Mouse (Mus musculus): ENCODE data around the gene Srebf2. TPM values are rescaled to one million over a fixed set of nuclear protein-coding genes. Genes with fewer than 3 reads are reported as not detected.

Gene Srebf2
- polyA plus RNA-seq, 1 experiment from 2014 or later: 141 TPM

DNA sequence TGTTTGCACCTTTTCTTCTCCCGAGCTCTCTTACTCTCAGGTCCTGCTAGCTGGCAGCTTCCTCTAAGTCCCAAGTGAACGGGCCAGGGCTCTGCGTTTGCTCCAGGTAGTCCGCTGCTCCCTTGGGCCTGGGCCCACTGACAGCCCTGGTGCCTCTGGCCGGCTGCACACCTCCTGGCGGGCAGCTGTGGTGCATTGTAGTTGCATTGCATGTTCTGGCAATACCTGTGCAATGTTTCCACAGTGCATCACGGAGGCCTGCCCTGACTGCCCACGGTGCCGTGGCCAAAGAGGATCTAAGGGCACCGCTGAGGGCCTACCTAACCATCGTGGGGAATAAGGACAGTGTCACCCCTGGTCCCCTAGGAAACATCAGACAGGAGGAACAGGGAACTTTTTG is 51.0 kb downstream of the Srebf2 start:
- no peak overlapping the region for H3K27ac ChIP-seq (ENCODE audit: low read depth, low read length)
- no peak overlapping the region for H3K4me2 ChIP-seq (ENCODE audit: low read depth, low read length)
- no peaks in the 10 kb centered on the region for H3K9me3 ChIP-seq (ENCODE audit: control insufficient read depth, low read length)
- peaks cover 87% of the 10 kb centered on the region for H3K36me3 ChIP-seq (ENCODE audit: control insufficient read depth, insufficient read depth, low read length)
- no peak overlapping the region for H3K4me3 ChIP-seq (ENCODE audit: low read depth, low read length)
- ATAC-seq (ENCODE audit: low read depth): no peak
- no peak overlapping the region; the same call in 1 of the 2 replicates for H3K9ac ChIP-seq (replicated peaks; ENCODE audit: low read depth, low read length)
- 95% methylated on average over 11 of the region's 11 CpGs for WGBS
- no peaks in the 10 kb centered on the region for H3K4me1 ChIP-seq (ENCODE audit: control insufficient read depth, insufficient read depth, low read length)
- no peaks in the 10 kb centered on the region for H3K27me3 ChIP-seq (ENCODE audit: control insufficient read depth, insufficient read depth, low read length)

- H3K4me1 ChIP-seq (ENCODE audit: control insufficient read depth, insufficient read depth, low read length): no peaks in the 10 kb centered on the region
- H3K4me2 ChIP-seq (ENCODE audit: low read depth, low read length): no peak overlapping the region
- 87% methylated on average over 7 of the region's 7 CpGs for WGBS
- ATAC-seq (ENCODE audit: low read depth): no peak
- H3K27ac ChIP-seq (ENCODE audit: low read depth, low read length): no peak overlapping the region
- no peaks in the 10 kb centered on the region for H3K9me3 ChIP-seq (ENCODE audit: control insufficient read depth, low read length)
- no peaks in the 10 kb centered on the region for H3K27me3 ChIP-seq (ENCODE audit: control insufficient read depth, insufficient read depth, low read length)
- peaks cover 87% of the 10 kb centered on the region for H3K36me3 ChIP-seq (ENCODE audit: control insufficient read depth, insufficient read depth, low read length)
- H3K9ac ChIP-seq (replicated peaks; ENCODE audit: low read depth, low read length): no peak overlapping the region
- no peak overlapping the region for H3K4me3 ChIP-seq (ENCODE audit: low read depth, low read length)
Measured at GRCm38 (mm10) chr15:82198342-82198741, 51.4 kb downstream of the Srebf2 start.

- Histone ChIP-seq H3K27me3 (ENCODE audit: control insufficient read depth, insufficient read depth, low read length) (no peaks in the 10 kb centered on the region; the same call in 1 of the 2 replicates), H3K4me2 (ENCODE audit: low read depth, low read length) (no peak overlapping the region), H3K27ac (ENCODE audit: low read depth, low read length) (no peak overlapping the region), H3K36me3 (ENCODE audit: control insufficient read depth, insufficient read depth, low read length) (peaks cover 86% of the 10 kb centered on the region), H3K9me3 (ENCODE audit: control insufficient read depth, low read length) (no peaks in the 10 kb centered on the region), H3K9ac (replicated peaks; ENCODE audit: low read depth, low read length) (no peak overlapping the region), H3K4me3 (ENCODE audit: low read depth, low read length) (no peak overlapping the region), H3K4me1 (ENCODE audit: control insufficient read depth, insufficient read depth, low read length) (no peaks in the 10 kb centered on the region)
- no peak for ATAC-seq (ENCODE audit: low read depth)
- WGBS: 93% methylated on average over 12 of the region's 12 CpGs
Measured at GRCm38 (mm10) chr15:82199546-82199945, 52.6 kb downstream of the Srebf2 start.

DNA sequence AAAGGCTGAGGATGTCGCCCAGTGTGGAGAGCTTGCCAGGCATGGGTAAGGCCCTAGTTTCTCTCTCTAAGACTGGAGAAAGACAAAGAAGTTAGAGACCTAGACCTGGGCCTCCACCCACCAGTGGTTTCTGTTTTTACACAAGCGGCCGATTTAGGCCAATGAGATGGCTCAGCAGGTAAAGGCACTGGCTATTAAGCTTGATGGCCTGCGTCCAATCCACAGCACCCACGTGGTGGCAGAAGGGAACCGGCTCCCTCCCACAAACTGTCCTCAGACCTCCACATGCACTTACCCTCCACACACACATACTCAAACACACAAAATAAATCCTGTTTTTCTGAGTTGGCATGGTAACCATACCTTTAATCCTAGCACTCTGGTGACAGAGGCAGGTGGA is 55.1 kb downstream of the Srebf2 start:
- H3K4me1 ChIP-seq (ENCODE audit: control insufficient read depth, insufficient read depth, low read length): peaks cover 13% of the 10 kb centered on the region
- H3K27ac ChIP-seq (ENCODE audit: low read depth, low read length): no peak overlapping the region
- ATAC-seq (ENCODE audit: low read depth): no peak
- H3K9me3 ChIP-seq (ENCODE audit: control insufficient read depth, low read length): no peaks in the 10 kb centered on the region
- peaks cover 13% of the 10 kb centered on the region for H3K27me3 ChIP-seq (ENCODE audit: control insufficient read depth, insufficient read depth, low read length)
- H3K36me3 ChIP-seq (ENCODE audit: control insufficient read depth, insufficient read depth, low read length): peaks cover 68% of the 10 kb centered on the region
- H3K4me3 ChIP-seq (ENCODE audit: low read depth, low read length): no peak overlapping the region
- 85% methylated on average over 6 of the region's 6 CpGs for WGBS
- no peak overlapping the region for H3K9ac ChIP-seq (replicated peaks; ENCODE audit: low read depth, low read length)
- no peak overlapping the region for H3K4me2 ChIP-seq (ENCODE audit: low read depth, low read length)

DNA sequence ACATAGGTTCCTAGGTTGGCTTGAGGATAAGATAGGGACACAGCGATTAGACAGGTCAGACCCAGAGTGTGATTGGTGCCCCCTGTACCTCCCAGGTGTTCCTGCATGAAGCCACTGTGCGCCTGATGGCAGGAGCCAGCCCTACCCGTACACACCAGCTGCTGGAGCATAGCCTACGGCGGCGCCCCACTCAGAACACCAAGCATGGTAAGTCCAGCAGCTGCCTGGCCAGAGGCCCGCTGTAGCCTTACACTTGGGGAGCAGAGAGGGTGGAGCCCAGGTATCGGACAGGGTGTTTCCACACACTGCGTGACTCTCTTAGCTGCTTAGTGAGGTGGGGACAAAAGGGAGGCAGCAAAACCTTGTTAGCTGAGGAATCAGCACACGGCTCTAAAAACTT is 56.1 kb downstream of the Srebf2 start:
- Histone ChIP-seq H3K4me1 (ENCODE audit: control insufficient read depth, insufficient read depth, low read length) (peaks cover 16% of the 10 kb centered on the region), H3K36me3 (ENCODE audit: control insufficient read depth, insufficient read depth, low read length) (peaks cover 58% of the 10 kb centered on the region), H3K27ac (ENCODE audit: low read depth, low read length) (no peak overlapping the region), H3K9ac (replicated peaks; ENCODE audit: low read depth, low read length) (no peak overlapping the region), H3K4me3 (ENCODE audit: low read depth, low read length) (no peak overlapping the region), H3K9me3 (ENCODE audit: control insufficient read depth, low read length) (no peaks in the 10 kb centered on the region), H3K27me3 (ENCODE audit: control insufficient read depth, insufficient read depth, low read length) (peaks cover 16% of the 10 kb centered on the region), H3K4me2 (ENCODE audit: low read depth, low read length) (no peak overlapping the region)
- no peak for ATAC-seq (ENCODE audit: low read depth)
- WGBS: 97% methylated on average over 10 of the region's 10 CpGs

DNA sequence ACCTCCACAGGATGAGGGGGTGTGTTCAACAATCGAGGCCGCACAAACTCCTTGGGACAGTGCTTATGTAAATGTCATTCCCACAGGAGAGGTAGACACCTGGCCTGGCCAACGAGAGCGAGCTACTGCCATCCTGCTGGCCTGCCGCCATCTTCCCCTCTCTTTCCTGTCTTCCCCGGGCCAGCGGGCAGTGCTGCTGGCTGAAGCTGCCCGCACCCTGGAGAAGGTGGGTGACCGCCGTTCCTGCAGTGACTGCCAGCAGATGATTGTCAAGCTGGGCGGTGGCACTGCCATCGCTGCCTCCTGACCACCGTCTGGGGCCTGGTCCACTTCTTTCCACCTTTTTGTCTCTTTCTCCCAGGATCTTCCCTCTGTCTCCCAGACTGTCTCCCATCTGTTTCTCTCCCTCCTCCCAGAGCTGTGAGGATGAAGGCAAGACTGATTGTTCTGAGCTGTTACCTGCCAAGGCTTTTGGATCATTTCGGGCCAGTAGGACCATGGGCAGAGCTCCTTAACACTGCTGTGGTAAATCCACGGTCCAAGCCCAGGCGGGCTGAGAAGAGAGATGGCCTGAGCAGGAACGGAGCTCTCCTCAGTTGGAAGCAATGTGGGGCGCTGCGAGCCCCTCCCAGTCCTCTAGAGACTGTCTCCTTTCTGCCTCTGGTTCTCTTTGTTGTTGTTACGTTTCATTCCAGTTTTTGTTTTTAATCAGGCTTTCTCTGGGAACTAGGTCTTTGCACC is 56.8 kb downstream of the Srebf2 start:
- Histone ChIP-seq H3K4me3 (ENCODE audit: low read depth, low read length) (no peak overlapping the region), H3K27ac (ENCODE audit: low read depth, low read length) (no peak overlapping the region), H3K27me3 (ENCODE audit: control insufficient read depth, insufficient read depth, low read length) (peaks cover 22% of the 10 kb centered on the region), H3K9me3 (ENCODE audit: control insufficient read depth, low read length) (no peaks in the 10 kb centered on the region), H3K4me1 (ENCODE audit: control insufficient read depth, insufficient read depth, low read length) (peaks cover 16% of the 10 kb centered on the region), H3K9ac (replicated peaks; ENCODE audit: low read depth, low read length) (no peak overlapping the region), H3K4me2 (ENCODE audit: low read depth, low read length) (no peak overlapping the region), H3K36me3 (ENCODE audit: control insufficient read depth, insufficient read depth, low read length) (peaks cover 51% of the 10 kb centered on the region)
- WGBS: 79% methylated on average over 20 of the region's 20 CpGs
- no peak for ATAC-seq (ENCODE audit: low read depth)

DNA sequence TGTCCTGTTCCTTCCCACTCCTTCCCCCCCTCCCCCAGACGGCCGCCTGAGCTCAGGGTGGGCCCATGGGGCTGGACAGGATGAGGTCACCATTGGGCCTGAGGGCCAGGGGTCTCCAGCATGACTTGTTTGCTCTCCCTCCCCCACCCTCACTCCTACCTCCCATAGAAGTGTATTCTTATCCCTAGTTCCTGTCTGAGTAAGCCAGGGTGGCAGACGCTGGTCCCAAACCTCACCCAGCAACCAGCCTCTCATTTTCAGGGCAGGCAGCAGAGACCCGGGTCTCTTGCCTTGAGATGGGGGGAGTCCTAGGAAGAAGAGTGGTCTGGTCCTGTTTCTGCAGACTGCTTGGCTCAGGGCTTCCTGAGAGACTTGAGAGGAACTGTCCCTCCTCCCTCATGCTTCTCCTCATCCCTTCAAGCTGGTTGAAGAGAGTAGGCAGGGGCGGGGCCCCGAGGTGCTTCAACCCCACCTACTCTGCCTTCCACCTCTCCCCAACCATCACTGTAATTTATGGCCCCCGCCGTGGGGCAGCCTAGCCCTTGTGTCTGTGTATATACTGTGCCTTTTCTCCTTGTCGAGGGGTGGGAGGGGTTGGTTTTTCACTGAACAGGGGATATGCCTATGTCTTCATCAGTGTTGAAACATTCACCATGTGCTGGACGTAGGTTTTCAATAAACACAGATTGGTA is 57.8 kb downstream of the Srebf2 start:
- H3K4me3 ChIP-seq (ENCODE audit: low read depth, low read length): no peak overlapping the region
- H3K9me3 ChIP-seq (ENCODE audit: control insufficient read depth, low read length): no peaks in the 10 kb centered on the region
- H3K4me1 ChIP-seq (ENCODE audit: control insufficient read depth, insufficient read depth, low read length): peaks cover 16% of the 10 kb centered on the region
- 59% methylated on average over 10 of the region's 10 CpGs for WGBS
- no peak for ATAC-seq (ENCODE audit: low read depth)
- H3K36me3 ChIP-seq (ENCODE audit: control insufficient read depth, insufficient read depth, low read length): peaks cover 42% of the 10 kb centered on the region
- no peak overlapping the region for H3K9ac ChIP-seq (replicated peaks; ENCODE audit: low read depth, low read length)
- no peak overlapping the region for H3K27ac ChIP-seq (ENCODE audit: low read depth, low read length)
- H3K4me2 ChIP-seq (ENCODE audit: low read depth, low read length): no peak overlapping the region
- peaks cover 30% of the 10 kb centered on the region for H3K27me3 ChIP-seq (ENCODE audit: control insufficient read depth, insufficient read depth, low read length)

DNA sequence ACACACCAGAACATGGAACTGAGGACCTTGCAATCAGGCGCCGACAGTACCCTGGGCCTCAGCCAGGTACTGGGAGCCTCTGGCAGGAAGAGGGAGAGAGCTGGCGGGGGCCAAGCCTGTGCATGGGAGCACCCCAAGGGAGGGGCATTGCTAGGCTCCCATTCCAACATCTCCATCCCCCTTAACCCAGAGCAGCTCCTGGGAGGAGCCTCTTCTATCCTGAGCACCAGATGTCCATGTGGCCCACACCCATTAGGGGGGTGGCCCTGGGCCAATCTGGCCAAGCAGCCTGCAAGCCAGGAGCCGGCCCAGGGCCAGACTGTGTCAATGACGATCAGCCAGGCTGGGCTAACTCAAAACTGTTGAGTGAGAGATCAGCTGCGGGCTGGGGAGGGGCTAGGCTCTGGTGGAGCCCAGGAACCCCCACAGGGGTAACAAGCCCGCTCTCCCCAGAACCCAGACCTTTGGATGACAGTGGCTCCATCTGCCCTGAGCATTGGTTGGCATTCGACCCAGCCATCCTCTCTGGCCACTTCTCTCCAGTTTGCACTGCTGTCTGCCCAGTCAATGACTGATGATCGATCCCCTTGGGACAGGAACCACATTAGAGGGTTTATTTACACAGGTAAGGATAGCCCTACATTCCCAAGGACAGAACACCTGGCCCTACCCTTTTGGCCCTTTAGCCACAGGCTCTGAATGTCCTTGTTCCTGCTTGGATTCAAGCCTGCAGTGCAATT is 59.6 kb downstream of the Srebf2 start:
- H3K9me3 ChIP-seq (ENCODE audit: control insufficient read depth, low read length): no peaks in the 10 kb centered on the region
- H3K27ac ChIP-seq (ENCODE audit: low read depth, low read length): no peak overlapping the region
- peaks cover 44% of the 10 kb centered on the region for H3K27me3 ChIP-seq (ENCODE audit: control insufficient read depth, insufficient read depth, low read length)
- H3K9ac ChIP-seq (replicated peaks; ENCODE audit: low read depth, low read length): no peak overlapping the region
- peak; percentile 74 for ATAC-seq (ENCODE audit: low read depth)
- H3K4me2 ChIP-seq (ENCODE audit: low read depth, low read length): no peak overlapping the region
- H3K36me3 ChIP-seq (ENCODE audit: control insufficient read depth, insufficient read depth, low read length): peaks cover 28% of the 10 kb centered on the region
- H3K4me3 ChIP-seq (ENCODE audit: low read depth, low read length): no peak overlapping the region
- WGBS: 58% methylated on average over 9 of the region's 9 CpGs
- H3K4me1 ChIP-seq (ENCODE audit: control insufficient read depth, insufficient read depth, low read length): peaks cover 16% of the 10 kb centered on the region

- Histone ChIP-seq H3K9ac (replicated peaks; ENCODE audit: low read depth, low read length) (no peak overlapping the region), H3K4me1 (ENCODE audit: control insufficient read depth, insufficient read depth, low read length) (peaks cover 22% of the 10 kb centered on the region), H3K27ac (ENCODE audit: low read depth, low read length) (no peak overlapping the region), H3K4me2 (ENCODE audit: low read depth, low read length) (no peak overlapping the region), H3K36me3 (ENCODE audit: control insufficient read depth, insufficient read depth, low read length) (peaks cover 27% of the 10 kb centered on the region), H3K27me3 (ENCODE audit: control insufficient read depth, insufficient read depth, low read length) (peaks cover 49% of the 10 kb centered on the region), H3K4me3 (ENCODE audit: low read depth, low read length) (no peak overlapping the region), H3K9me3 (ENCODE audit: control insufficient read depth, low read length) (no peaks in the 10 kb centered on the region)
- 12% methylated on average over 34 of the region's 34 CpGs for WGBS
- no peak for ATAC-seq (ENCODE audit: low read depth)
Measured at GRCm38 (mm10) chr15:82207105-82207459, 60.1 kb downstream of the Srebf2 start.

Data from neural tube, embryonic 14.5 days (tissue).